Mouse (Mus musculus) thymus, adult 2 months (tissue): ENCODE measurements around the gene Ifitm1.
"Not testable (repeated sequence)": the region's sequence is repeated elsewhere in the genome, so short reads cannot be mapped to it uniquely, and the experiment has no call there.

Experiments
- CTCF ChIP-seq: fragments of 200-500 bp; IDR thresholded peaks from 2 replicates; pipeline ENCODE4 v1.5.1; 2012; ENCODE audit warnings: mild to moderate bottlenecking, control low read depth, low read length, moderate library complexity, borderline replicate concordance; ENCODE audit not compliant: control insufficient read depth, poor library complexity, insufficient read depth; ENCODE audit errors: extremely low read depth
- POLR2A ChIP-seq: fragments of 200-500 bp; IDR thresholded peaks from 2 replicates; pipeline ENCODE4 v1.6.1; 2012; ENCODE audit warnings: mild to moderate bottlenecking, low read length, control low read depth, moderate library complexity; ENCODE audit not compliant: control insufficient read depth, poor library complexity, insufficient read depth; ENCODE audit errors: extremely low read depth

- not testable (repeated sequence) for TF ChIP-seq POLR2A, CTCF
Measured at GRCm38 (mm10) chr7:141017824-141018223, 50.8 kb downstream of the Ifitm1 start, which contains the start of gene Ifitm6.
